Mouse (Mus musculus) embryonic facial prominence, embryonic 12.5 days (tissue): ENCODE measurements around the gene Xlr4a. TPM values are rescaled to one million over a fixed set of nuclear protein-coding genes. Genes with fewer than 3 reads are reported as not detected.

Experiments
- ATAC-seq: fragments of 200-750 bp; cut with Nextera tagmentation; 2 replicates; pipeline ENCODE4 v1.8.0; 2017; ENCODE audit not compliant: insufficient number of reproducible peaks, insufficient read depth, low FRiP score, low TSS enrichment
- H3K27ac ChIP-seq: fragments of 300-500 bp; sonication (generic); 2 replicates; pipeline ENCODE4 v1.5.1; 2016; ENCODE audit warnings: mild to moderate bottlenecking
- H3K27me3 ChIP-seq: fragments of 300-500 bp; sonication (generic); 2 replicates; pipeline ENCODE4 v1.6.1; 2016; ENCODE audit warnings: mild to moderate bottlenecking, moderate library complexity
- H3K36me3 ChIP-seq: fragments of 300-500 bp; sonication (generic); 2 replicates; pipeline ENCODE4 v1.6.1; 2016; ENCODE audit warnings: mild to moderate bottlenecking
- H3K4me1 ChIP-seq: fragments of 300-500 bp; sonication (generic); 2 replicates; pipeline ENCODE4 v1.6.1; 2016
- H3K4me2 ChIP-seq: fragments of 300-500 bp; sonication (generic); replicated peaks from 2 replicates; pipeline ENCODE4 v1.6.1; 2016; ENCODE audit warnings: mild to moderate bottlenecking, moderate library complexity
- H3K4me3 ChIP-seq: fragments of 300-500 bp; sonication (generic); 2 replicates; pipeline ENCODE4 v1.5.1; 2016; ENCODE audit warnings: mild to moderate bottlenecking
- H3K9ac ChIP-seq: fragments of 300-500 bp; sonication (generic); 2 replicates; pipeline ENCODE4 v1.6.1; 2016; ENCODE audit warnings: mild to moderate bottlenecking, moderate library complexity
- H3K9me3 ChIP-seq: fragments of 300-500 bp; sonication (generic); 2 replicates; pipeline ENCODE4 v1.6.1; 2016; ENCODE audit warnings: mild to moderate bottlenecking, moderate library complexity
- WGBS: fragments of 180-500 bp; shearing (Covaris S2); methylation state at CpG from one replicate; pipeline ENCODE4 v1.1.7; 2016; 5-methylcytosine and 5-hydroxymethylcytosine counted together
- polyA plus RNA-seq: library from polyadenylated mRNA; unstranded; fragments of >200 nt; fragmentation: Nextera tagmentation; extraction: Ambion mirVana; gene quantifications from 2 replicates; pipeline ENCODE4 v1.2.1, GENCODE M21; 2016

Xlr4a gene
- polyA plus RNA-seq, 1 experiment from 2014 or later = 0.68 TPM

- H3K4me2 ChIP-seq = no peak overlapping the region
- H3K27ac ChIP-seq = no peak overlapping the region
- no peak for ATAC-seq
- H3K4me3 ChIP-seq = no peak overlapping the region
- 83% methylated on average over 12 of the region's 12 CpGs for WGBS
- H3K36me3 ChIP-seq = no peaks in the 10 kb centered on the region
- H3K27me3 ChIP-seq = 0 out of 2 replicates have a peak, but pooled peaks cover 5% of the 10 kb centered on the region
- no peak overlapping the region for H3K9ac ChIP-seq
- H3K9me3 ChIP-seq = no peaks in the 10 kb centered on the region
- H3K4me1 ChIP-seq = no peaks in the 10 kb centered on the region
Observed at GRCm38 (mm10) chrX:73039666-73040065, 42.6 kb downstream of the Xlr4a start.

- H3K4me2 ChIP-seq = no peak overlapping the region
- no peak for ATAC-seq
- WGBS = 82% methylated on average over 8 of the region's 8 CpGs
- no peak overlapping the region for H3K4me3 ChIP-seq
- no peaks in the 10 kb centered on the region for H3K9me3 ChIP-seq
- no peak overlapping the region for H3K27ac ChIP-seq
- H3K9ac ChIP-seq = no peak overlapping the region
- no peaks in the 10 kb centered on the region for H3K4me1 ChIP-seq
- 0 out of 2 replicates have a peak, but pooled peaks cover 5% of the 10 kb centered on the region for H3K27me3 ChIP-seq
- no peaks in the 10 kb centered on the region for H3K36me3 ChIP-seq
Observed at GRCm38 (mm10) chrX:73038831-73039230, 43.4 kb downstream of the Xlr4a start.

GRCm38 (mm10) chrX:73037003-73037402, 45.3 kb downstream of the Xlr4a start, which contains the start of gene Pnma5:
Gene Pnma5 (minus strand): TSS chrX:73037103.
- H3K4me1 ChIP-seq = no peaks in the 10 kb centered on the region
- no peak for ATAC-seq
- WGBS = 79% methylated on average over 1 of the region's 1 CpGs
- no peak within 1 kb of the TSS for H3K9ac ChIP-seq
- no peak within 1 kb of the TSS for H3K27ac ChIP-seq
- no peaks in the 10 kb centered on the region for H3K36me3 ChIP-seq
- no peak within 1 kb of the TSS for H3K4me3 ChIP-seq
- no peak within 1 kb of the TSS for H3K4me2 ChIP-seq
- 0 out of 2 replicates have a peak, but pooled peaks cover 5% of the 10 kb centered on the region for H3K27me3 ChIP-seq
- no peaks in the 10 kb centered on the region for H3K9me3 ChIP-seq

Other genes starting within 250 kb of the Xlr4a start
- 81.4 and 81.7 TPM in 2 replicates for gene Cetn2, start 164.1 kb downstream of the Xlr4a start, polyA plus RNA-seq
- 24.5 and 26.2 TPM in 2 replicates for gene Nsdhl, start 163.9 kb downstream of the Xlr4a start, polyA plus RNA-seq
- 11.3 TPM in 2 replicates for gene Zfp185, start 95.1 kb downstream of the Xlr4a start, polyA plus RNA-seq
- 0.09 TPM in 1 of 2 replicates, not detected in the other for gene Pnma5, start 45.4 kb downstream of the Xlr4a start, polyA plus RNA-seq
- 0.10 and 0.35 TPM in 2 replicates for gene Pnma3, start 17.7 kb downstream of the Xlr4a start, polyA plus RNA-seq
- gene Xlr3a, start 14.6 kb upstream of the Xlr4a start, polyA plus RNA-seq = 1.9 and 3.6 TPM in 2 replicates
- 0.05 and 0.18 TPM in 2 replicates for gene Gm14685, start 34.6 kb upstream of the Xlr4a start, polyA plus RNA-seq
- gene Xlr5b, start 66.3 kb upstream of the Xlr4a start, polyA plus RNA-seq = not detected in 2 replicates
- not detected in 2 replicates for gene DXBay18, start 67.0 kb upstream of the Xlr4a start, polyA plus RNA-seq
- not detected in 2 replicates for gene Spin2d, start 94.5 kb upstream of the Xlr4a start, polyA plus RNA-seq
- gene Xlr3b, start 109.7 kb upstream of the Xlr4a start, polyA plus RNA-seq = 10.4 and 11.2 TPM in 2 replicates
- 0.64 and 0.69 TPM in 2 replicates for gene Xlr4b, start 131.9 kb upstream of the Xlr4a start, polyA plus RNA-seq
- 11.6 and 11.8 TPM in 2 replicates for gene F8a, start 145.8 kb upstream of the Xlr4a start, polyA plus RNA-seq
- gene Xlr4c, start 160.7 kb upstream of the Xlr4a start, polyA plus RNA-seq = 0.47 TPM in 1 of 2 replicates, not detected in the other
- gene Xlr3c, start 182.9 kb upstream of the Xlr4a start, polyA plus RNA-seq = not detected in 2 replicates
- gene Xlr5a, start 210.5 kb upstream of the Xlr4a start, polyA plus RNA-seq = not detected in 2 replicates
- not detected in 2 replicates for gene Xlr5c, start 210.5 kb upstream of the Xlr4a start, polyA plus RNA-seq